Mouse (Mus musculus) lung, embryonic 14.5 days (tissue): Measurements from ENCODE around the gene Picalm. TPM values are rescaled to one million over a fixed set of nuclear protein-coding genes. Genes with fewer than 3 reads are reported as not detected.

ENCODE experiments used
- ATAC-seq: fragments of 200-750 bp; cut with Nextera tagmentation; 2 replicates; pipeline ENCODE4 v1.8.0; 2017; ENCODE audit warnings: mild to moderate bottlenecking, moderate TSS enrichment, moderate library complexity; ENCODE audit not compliant: insufficient read depth
- DNase-seq: peaks from one replicate; pipeline ENCODE4 v3.0.0-alpha.2; 2015
- H3K27ac ChIP-seq: fragments of 300-500 bp; sonication (generic); 2 replicates; pipeline ENCODE4 v1.5.1; 2014; ENCODE audit warnings: low read depth, mild to moderate bottlenecking, moderate library complexity
- H3K27me3 ChIP-seq: fragments of 300-500 bp; sonication (generic); 2 replicates; pipeline ENCODE4 v1.6.1; 2014; ENCODE audit warnings: low read length, control low read depth; ENCODE audit not compliant: insufficient read depth
- H3K36me3 ChIP-seq: fragments of 300-500 bp; sonication (generic); 2 replicates; pipeline ENCODE4 v1.6.1; 2014; ENCODE audit warnings: control low read depth; ENCODE audit not compliant: insufficient read depth
- H3K4me1 ChIP-seq: fragments of 300-500 bp; sonication (generic); 2 replicates; pipeline ENCODE4 v1.6.1; 2014; ENCODE audit warnings: antibody characterized with exemption, control low read depth; ENCODE audit not compliant: insufficient read depth
- H3K4me2 ChIP-seq: fragments of 300-500 bp; sonication (generic); 2 replicates; pipeline ENCODE4 v1.6.1; 2014; ENCODE audit warnings: mild to moderate bottlenecking
- H3K4me3 ChIP-seq: fragments of 300-500 bp; sonication (generic); 2 replicates; pipeline ENCODE4 v1.5.1; 2014; ENCODE audit warnings: low read depth, low read length
- H3K9ac ChIP-seq: fragments of 300-500 bp; sonication (generic); 2 replicates; pipeline ENCODE4 v1.6.1; 2014
- H3K9me3 ChIP-seq: fragments of 300-500 bp; sonication (generic); 2 replicates; pipeline ENCODE4 v1.6.1; 2016; ENCODE audit warnings: low read depth, low read length, control low read depth
- CTCF ChIP-seq: IDR thresholded peaks from 2 replicates; pipeline ENCODE4 v1.5.1; 2016; ENCODE audit warnings: antibody characterized with exemption, low read depth
- WGBS: fragments of 180-500 bp; shearing (Covaris S2); extraction: QIAGEN DNeasy Blood & Tissue Kit; methylation state at CpG from one replicate; pipeline ENCODE4 v1.1.7; 2014; 5-methylcytosine and 5-hydroxymethylcytosine counted together
- polyA plus RNA-seq: library from polyadenylated mRNA; unstranded; fragments of >200 nt; fragmentation: Nextera tagmentation; extraction: Ambion mirVana; gene quantifications from 2 replicates; pipeline ENCODE4 v1.2.1, GENCODE M21; 2014

Picalm gene
- polyA plus RNA-seq, 1 experiment from 2014 or later: 53.6 TPM

- no peak for ATAC-seq
- H3K4me3 ChIP-seq: no peak overlapping the region
- DNase-seq: no peak
- no peaks in the 10 kb centered on the region for H3K4me1 ChIP-seq
- WGBS: 82% methylated on average over 8 of the region's 8 CpGs
- no peaks in the 10 kb centered on the region for H3K27me3 ChIP-seq
- no peak overlapping the region for H3K27ac ChIP-seq
- no peak overlapping the region for H3K4me2 ChIP-seq
- H3K9ac ChIP-seq: no peak overlapping the region
- H3K36me3 ChIP-seq: no peaks in the 10 kb centered on the region
- H3K9me3 ChIP-seq: no peaks in the 10 kb centered on the region
- no peak for TF ChIP-seq CTCF
Measured at GRCm38 (mm10) chr7:90092452-90093450, 37.3 kb upstream of the Picalm start.

DNA sequence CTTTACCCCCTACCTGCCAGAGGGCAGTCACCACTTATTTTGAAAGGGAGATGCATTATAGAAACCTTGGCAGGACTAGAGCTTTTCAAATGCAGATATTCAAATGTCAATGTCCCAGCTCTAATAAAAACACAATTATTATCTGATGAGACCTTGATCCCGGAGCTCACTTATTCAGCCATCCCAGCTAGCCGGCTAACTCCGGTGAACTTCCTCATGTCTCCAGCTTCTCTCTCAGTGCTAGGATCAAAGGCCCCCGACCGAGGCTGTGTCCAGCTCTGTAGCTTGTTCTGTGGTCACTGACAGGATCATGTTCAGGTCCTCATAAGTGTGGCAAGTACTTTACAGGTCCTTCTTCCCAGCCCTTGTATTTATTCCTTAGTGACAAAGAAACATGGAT, 34.9 kb upstream of the Picalm start:
- Histone ChIP-seq H3K9ac (no peak overlapping the region), H3K4me3 (no peak overlapping the region), H3K27me3 (no peaks in the 10 kb centered on the region), H3K4me1 (no peaks in the 10 kb centered on the region), H3K4me2 (no peak overlapping the region), H3K36me3 (no peaks in the 10 kb centered on the region), H3K27ac (peak overlapping the region; percentile 54; the same call in 1 of the 2 replicates), H3K9me3 (no peaks in the 10 kb centered on the region)
- no peak for DNase-seq
- TF ChIP-seq CTCF: no peak
- ATAC-seq: no peak
- 82% methylated on average over 5 of the region's 5 CpGs for WGBS

DNA sequence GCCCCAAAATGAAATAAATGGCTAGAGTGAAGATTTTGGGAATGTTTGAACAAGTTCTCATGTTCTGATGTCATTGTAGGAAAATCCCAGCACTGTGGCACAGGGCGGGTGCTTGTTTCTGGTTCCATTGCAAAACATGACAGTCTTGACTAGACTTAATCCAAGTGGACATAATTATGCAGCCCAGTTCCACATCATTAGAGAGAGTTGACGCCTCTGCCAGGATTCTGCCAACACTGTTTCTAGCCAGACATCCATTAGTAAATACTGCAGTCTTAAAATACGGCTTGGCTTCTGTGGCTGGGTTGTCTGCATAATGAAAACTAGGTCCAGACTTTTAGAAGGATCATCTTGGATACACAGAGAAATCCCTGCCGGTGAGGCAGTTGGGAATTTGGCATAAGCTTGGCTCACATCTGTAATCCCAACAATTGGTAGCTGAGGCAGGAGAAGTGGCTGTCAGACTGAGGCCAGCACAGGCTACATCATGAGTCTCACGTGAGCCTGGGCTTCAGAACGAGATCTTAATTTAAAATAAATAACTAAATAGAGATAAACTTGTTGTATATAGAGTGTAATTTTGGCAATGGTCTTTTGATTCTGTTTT, 34.1 kb upstream of the Picalm start:
- no peak for TF ChIP-seq CTCF
- H3K4me2 ChIP-seq: no peak overlapping the region
- DNase-seq (peak; percentile 82), ATAC-seq (peak; percentile 86)
- H3K36me3 ChIP-seq: no peaks in the 10 kb centered on the region
- H3K9ac ChIP-seq: no peak overlapping the region
- H3K4me3 ChIP-seq: no peak overlapping the region
- no peaks in the 10 kb centered on the region for H3K9me3 ChIP-seq
- no peak overlapping the region for H3K27ac ChIP-seq
- H3K4me1 ChIP-seq: no peaks in the 10 kb centered on the region
- 50% methylated on average over 6 of the region's 6 CpGs for WGBS
- H3K27me3 ChIP-seq: no peaks in the 10 kb centered on the region

GRCm38 (mm10) chr7:90096609-90097008, 33.4 kb upstream of the Picalm start:
- WGBS: 57% methylated on average over 2 of the region's 2 CpGs
- Histone ChIP-seq H3K9ac (no peak overlapping the region), H3K27ac (no peak overlapping the region), H3K36me3 (no peaks in the 10 kb centered on the region), H3K4me3 (no peak overlapping the region), H3K4me2 (no peak overlapping the region), H3K27me3 (no peaks in the 10 kb centered on the region), H3K9me3 (no peaks in the 10 kb centered on the region), H3K4me1 (no peaks in the 10 kb centered on the region)
- TF ChIP-seq CTCF: no peak
- DNase-seq: no peak
- ATAC-seq: no peak

- WGBS: 60% methylated on average over 4 of the region's 4 CpGs
- no peak for ATAC-seq
Measured at GRCm38 (mm10) chr7:90098253-90098652, 31.8 kb upstream of the Picalm start.

DNA sequence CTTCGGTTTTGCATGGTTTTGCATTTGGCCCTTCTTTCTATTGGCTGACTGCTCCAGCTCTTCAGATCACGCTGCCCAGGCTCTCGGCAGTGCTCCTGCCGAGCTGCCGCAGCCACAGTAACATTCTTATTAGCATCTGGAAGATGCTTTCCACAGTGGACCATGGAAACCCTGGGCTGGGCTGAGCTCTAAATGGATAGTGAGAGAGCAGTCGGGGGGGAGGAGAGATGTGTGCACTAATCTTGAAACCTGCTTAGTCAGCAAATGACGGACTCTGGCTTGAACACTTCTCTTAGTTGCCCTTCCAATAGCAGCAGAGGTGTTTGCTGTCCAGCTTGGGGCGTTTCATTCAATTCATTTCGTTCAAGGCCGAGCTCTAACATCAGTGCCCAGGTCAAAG, 30.8 kb upstream of the Picalm start:
- peak; percentile 39 for DNase-seq
- WGBS: 40% methylated on average over 10 of the region's 10 CpGs
- no peaks in the 10 kb centered on the region for H3K9me3 ChIP-seq
- H3K4me1 ChIP-seq: no peaks in the 10 kb centered on the region
- no peaks in the 10 kb centered on the region for H3K27me3 ChIP-seq
- H3K9ac ChIP-seq: no peak overlapping the region
- H3K4me3 ChIP-seq: no peak overlapping the region
- no peaks in the 10 kb centered on the region for H3K36me3 ChIP-seq
- ATAC-seq: peak; percentile 28; the same call in 1 of the 2 replicates
- TF ChIP-seq CTCF: no peak
- 0 out of 2 replicates have a peak overlapping the region, but pooled peaks have one; percentile 1 for H3K4me2 ChIP-seq
- H3K27ac ChIP-seq: no peak overlapping the region

More at GRCm38 (mm10) chr7:90098253-90098652, 31.8 kb upstream of the Picalm start:
- Histone ChIP-seq H3K4me3 (no peak overlapping the region), H3K4me1 (no peaks in the 10 kb centered on the region), H3K27ac (no peak overlapping the region), H3K9me3 (no peaks in the 10 kb centered on the region), H3K9ac (no peak overlapping the region), H3K27me3 (no peaks in the 10 kb centered on the region), H3K36me3 (no peaks in the 10 kb centered on the region), H3K4me2 (no peak overlapping the region)
- TF ChIP-seq CTCF: no peak
- DNase-seq: no peak

GRCm38 (mm10) chr7:90100614-90101160, 29.3 kb upstream of the Picalm start:
- no peak for ATAC-seq
- Histone ChIP-seq H3K36me3 (no peaks in the 10 kb centered on the region), H3K4me3 (no peak overlapping the region), H3K27me3 (no peaks in the 10 kb centered on the region), H3K4me1 (no peaks in the 10 kb centered on the region), H3K4me2 (no peak overlapping the region), H3K9ac (no peak overlapping the region), H3K27ac (no peak overlapping the region), H3K9me3 (no peaks in the 10 kb centered on the region)
- TF ChIP-seq CTCF: no peak
- 80% methylated on average over 3 of the region's 3 CpGs for WGBS
- no peak for DNase-seq
